Mouse (Mus musculus): Measurements from ENCODE around the gene Cd40. TPM values are rescaled to one million over a fixed set of nuclear protein-coding genes. Genes with fewer than 3 reads are reported as not detected.

Cd40 gene
- polyA plus RNA-seq, 1 experiment from 2014 or later = 4.5 TPM

DNA sequence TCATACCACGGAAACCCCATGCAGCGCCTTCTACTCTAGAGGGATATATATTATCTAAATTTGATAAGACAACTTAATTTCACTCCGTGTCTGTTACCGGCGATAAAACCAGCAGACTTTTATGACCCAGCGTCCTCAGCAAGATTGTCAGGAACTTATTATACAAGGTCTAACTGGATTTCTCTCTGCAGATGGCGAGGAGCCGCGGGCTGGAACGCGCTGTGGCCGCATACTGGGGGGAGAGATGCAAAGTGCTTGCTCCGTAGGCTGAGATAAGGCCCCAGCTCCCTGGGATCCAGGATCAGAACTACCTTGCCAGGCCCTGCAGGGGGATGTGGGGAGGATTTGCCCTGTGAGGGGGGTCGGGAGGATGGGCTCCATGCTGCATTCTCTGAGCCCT lies 34.0 kb downstream of the Cd40 start:
- Histone ChIP-seq H3K4me2 (ENCODE audit: low read depth, low read length) (no peak overlapping the region), H3K27ac (ENCODE audit: low read depth) (no peak overlapping the region), H3K4me3 (ENCODE audit: low read depth, low read length) (no peak overlapping the region), H3K4me1 (ENCODE audit: insufficient read depth) (no peaks in the 10 kb centered on the region), H3K27me3 (ENCODE audit: insufficient read depth, low read length) (no peaks in the 10 kb centered on the region; the same call in 1 of the 2 replicates), H3K9ac (replicated peaks) (no peak overlapping the region), H3K9me3 (ENCODE audit: low read length) (no peaks in the 10 kb centered on the region), H3K36me3 (replicated peaks; ENCODE audit: insufficient read depth, low read length) (no peaks in the 10 kb centered on the region)
- ATAC-seq = no peak
- TF ChIP-seq CTCF (IDR thresholded peaks at IDR 0.05; ENCODE audit: low read depth) = no peak
- no peak for TF ChIP-seq EP300 (IDR thresholded peaks at IDR 0.05; ENCODE audit: low read depth)
- WGBS (ENCODE audit: insufficient replicate concordance) = 44% methylated on average over 14 of the region's 14 CpGs
- no peak for DNase-seq

GRCm38 (mm10) chr2:165090650-165091049 lies 35.2 kb downstream of the Cd40 start, which contains the start of gene 1700025C18Rik:
TSS of gene 1700025C18Rik (minus strand) at chr2:165090750.
- Histone ChIP-seq H3K27ac (ENCODE audit: low read depth) (no peak within 1 kb of the TSS), H3K9me3 (ENCODE audit: low read length) (no peaks in the 10 kb centered on the region), H3K4me1 (ENCODE audit: insufficient read depth) (no peaks in the 10 kb centered on the region), H3K4me2 (ENCODE audit: low read depth, low read length) (no peak within 1 kb of the TSS), H3K9ac (replicated peaks) (no peak within 1 kb of the TSS), H3K4me3 (ENCODE audit: low read depth, low read length) (no peak within 1 kb of the TSS), H3K27me3 (ENCODE audit: insufficient read depth, low read length) (peaks cover 1% of the 10 kb centered on the region), H3K36me3 (replicated peaks; ENCODE audit: insufficient read depth, low read length) (no peaks in the 10 kb centered on the region)
- 53% methylated on average over 2 of the region's 2 CpGs for WGBS (ENCODE audit: insufficient replicate concordance)
- ATAC-seq (no peak), DNase-seq (no peak)
- no peak for TF ChIP-seq CTCF (IDR thresholded peaks at IDR 0.05; ENCODE audit: low read depth)
- no peak for TF ChIP-seq EP300 (IDR thresholded peaks at IDR 0.05; ENCODE audit: low read depth)

GRCm38 (mm10) chr2:165091433-165091965 lies 36.1 kb downstream of the Cd40 start:
- TF ChIP-seq CTCF (IDR thresholded peaks at IDR 0.05; ENCODE audit: low read depth) = no peak
- no peak for TF ChIP-seq EP300 (IDR thresholded peaks at IDR 0.05; ENCODE audit: low read depth)
- no peaks in the 10 kb centered on the region for H3K4me1 ChIP-seq (ENCODE audit: insufficient read depth)
- H3K4me3 ChIP-seq (ENCODE audit: low read depth, low read length) = no peak overlapping the region
- H3K27me3 ChIP-seq (ENCODE audit: insufficient read depth, low read length) = peaks cover 5% of the 10 kb centered on the region
- no peak overlapping the region for H3K9ac ChIP-seq (replicated peaks)
- no peak overlapping the region for H3K4me2 ChIP-seq (ENCODE audit: low read depth, low read length)
- H3K9me3 ChIP-seq (ENCODE audit: low read length) = no peaks in the 10 kb centered on the region
- no peak for ATAC-seq
- no peak for DNase-seq
- H3K36me3 ChIP-seq (replicated peaks; ENCODE audit: insufficient read depth, low read length) = no peaks in the 10 kb centered on the region
- 72% methylated on average over 8 of the region's 8 CpGs for WGBS (ENCODE audit: insufficient replicate concordance)
- no peak overlapping the region for H3K27ac ChIP-seq (ENCODE audit: low read depth)

GRCm38 (mm10) chr2:165092393-165092792 lies 37.0 kb downstream of the Cd40 start:
- 71% methylated on average over 7 of the region's 7 CpGs for WGBS (ENCODE audit: insufficient replicate concordance)
- no peaks in the 10 kb centered on the region for H3K4me1 ChIP-seq (ENCODE audit: insufficient read depth)

GRCm38 (mm10) chr2:165096367-165096766 lies 40.9 kb downstream of the Cd40 start:
- H3K9me3 ChIP-seq (ENCODE audit: low read length) = no peaks in the 10 kb centered on the region
- no peaks in the 10 kb centered on the region for H3K36me3 ChIP-seq (replicated peaks; ENCODE audit: insufficient read depth, low read length)
- no peak for ATAC-seq
- no peak overlapping the region for H3K4me3 ChIP-seq (ENCODE audit: low read depth, low read length)
- H3K4me2 ChIP-seq (ENCODE audit: low read depth, low read length) = no peak overlapping the region
- peaks cover 10% of the 10 kb centered on the region for H3K27me3 ChIP-seq (ENCODE audit: insufficient read depth, low read length)
- H3K4me1 ChIP-seq (ENCODE audit: insufficient read depth) = no peaks in the 10 kb centered on the region
- TF ChIP-seq CTCF (IDR thresholded peaks at IDR 0.05; ENCODE audit: low read depth) = no peak
- TF ChIP-seq EP300 (IDR thresholded peaks at IDR 0.05; ENCODE audit: low read depth) = no peak
- H3K27ac ChIP-seq (ENCODE audit: low read depth) = no peak overlapping the region
- 28% methylated on average over 10 of the region's 10 CpGs for WGBS (ENCODE audit: insufficient replicate concordance)
- H3K9ac ChIP-seq (replicated peaks) = no peak overlapping the region
- no peak for DNase-seq

More at GRCm38 (mm10) chr2:165092393-165092792, 37.0 kb downstream of the Cd40 start:
- no peak overlapping the region for H3K4me3 ChIP-seq (ENCODE audit: low read depth, low read length)
- no peaks in the 10 kb centered on the region for H3K36me3 ChIP-seq (replicated peaks; ENCODE audit: insufficient read depth, low read length)
- no peak overlapping the region for H3K4me2 ChIP-seq (ENCODE audit: low read depth, low read length)
- TF ChIP-seq EP300 (IDR thresholded peaks at IDR 0.05; ENCODE audit: low read depth) = no peak
- no peak for TF ChIP-seq CTCF (IDR thresholded peaks at IDR 0.05; ENCODE audit: low read depth)
- H3K27ac ChIP-seq (ENCODE audit: low read depth) = no peak overlapping the region
- no peak for DNase-seq
- H3K9me3 ChIP-seq (ENCODE audit: low read length) = no peaks in the 10 kb centered on the region
- ATAC-seq = no peak
- no peak overlapping the region for H3K9ac ChIP-seq (replicated peaks)
- H3K27me3 ChIP-seq (ENCODE audit: insufficient read depth, low read length) = peaks cover 10% of the 10 kb centered on the region

GRCm38 (mm10) chr2:165098861-165099260 lies 43.4 kb downstream of the Cd40 start:
- H3K4me3 ChIP-seq (ENCODE audit: low read depth, low read length) = no peak overlapping the region
- no peak for TF ChIP-seq EP300 (IDR thresholded peaks at IDR 0.05; ENCODE audit: low read depth)
- TF ChIP-seq CTCF (IDR thresholded peaks at IDR 0.05; ENCODE audit: low read depth) = no peak
- no peak overlapping the region for H3K27ac ChIP-seq (ENCODE audit: low read depth)
- H3K36me3 ChIP-seq (replicated peaks; ENCODE audit: insufficient read depth, low read length) = no peaks in the 10 kb centered on the region
- DNase-seq = no peak
- 71% methylated on average over 3 of the region's 3 CpGs for WGBS (ENCODE audit: insufficient replicate concordance)
- H3K27me3 ChIP-seq (ENCODE audit: insufficient read depth, low read length) = peaks cover 12% of the 10 kb centered on the region
- no peak overlapping the region for H3K4me2 ChIP-seq (ENCODE audit: low read depth, low read length)
- ATAC-seq = no peak
- no peaks in the 10 kb centered on the region for H3K9me3 ChIP-seq (ENCODE audit: low read length)
- H3K4me1 ChIP-seq (ENCODE audit: insufficient read depth) = no peaks in the 10 kb centered on the region
- H3K9ac ChIP-seq (replicated peaks) = no peak overlapping the region
